Mouse (Mus musculus): Measurements from ENCODE around the gene Ncs1. TPM values are rescaled to one million over a fixed set of nuclear protein-coding genes. Genes with fewer than 3 reads are reported as not detected.

Gene Ncs1
- polyA plus RNA-seq, 1 experiment from 2014 or later: 151 TPM

DNA sequence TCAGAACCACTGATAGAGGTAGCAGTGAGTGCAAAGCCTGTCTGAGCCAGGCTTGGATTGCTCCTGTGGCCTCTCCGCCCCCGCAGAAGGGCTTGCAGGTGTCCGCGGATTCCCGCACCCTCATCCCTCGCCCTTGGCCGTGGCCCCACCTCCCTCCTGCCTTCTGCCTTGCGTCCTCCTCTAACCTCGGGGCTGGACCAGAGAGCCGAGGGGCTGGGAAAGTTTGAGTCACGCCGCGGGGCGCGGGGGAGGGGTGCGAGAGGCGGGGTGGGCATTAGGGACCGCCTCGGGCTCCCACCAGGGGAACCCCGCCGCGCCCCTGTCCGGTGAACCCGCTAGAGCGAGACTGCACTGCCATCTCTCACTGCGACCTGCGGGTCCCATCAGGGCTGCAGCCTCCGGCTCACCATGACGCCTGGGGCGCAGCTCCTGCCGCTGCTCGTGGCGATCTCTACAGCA, 68.4 kb downstream of the Ncs1 start, which contains the start of gene Hmcn2:
Hmcn2 (plus strand) TSS at position 409 of the 459 bp plus-strand sequence.
- Histone ChIP-seq H3K27me3 (replicated peaks; ENCODE audit: control insufficient read depth, insufficient read depth, low read length) (peaks cover 42% of the 10 kb centered on the region), H3K27ac (ENCODE audit: low read depth, low read length) (no peak within 1 kb of the TSS), H3K4me2 (ENCODE audit: low read length) (peak within 1 kb of the TSS; percentile 52), H3K9me3 (ENCODE audit: control insufficient read depth, low read length) (no peaks in the 10 kb centered on the region), H3K4me3 (ENCODE audit: low read length) (peak within 1 kb of the TSS; percentile 31), H3K4me1 (ENCODE audit: control insufficient read depth, insufficient read depth, low read depth, low read length) (peaks cover 6% of the 10 kb centered on the region), H3K9ac (ENCODE audit: low read depth, low read length) (peak within 1 kb of the TSS; percentile 29; the same call in 1 of the 2 replicates), H3K36me3 (ENCODE audit: control insufficient read depth, insufficient read depth, low read length) (no peaks in the 10 kb centered on the region)
- WGBS: 3% methylated on average over 28 of the region's 33 CpGs
- no peak for ATAC-seq

DNA sequence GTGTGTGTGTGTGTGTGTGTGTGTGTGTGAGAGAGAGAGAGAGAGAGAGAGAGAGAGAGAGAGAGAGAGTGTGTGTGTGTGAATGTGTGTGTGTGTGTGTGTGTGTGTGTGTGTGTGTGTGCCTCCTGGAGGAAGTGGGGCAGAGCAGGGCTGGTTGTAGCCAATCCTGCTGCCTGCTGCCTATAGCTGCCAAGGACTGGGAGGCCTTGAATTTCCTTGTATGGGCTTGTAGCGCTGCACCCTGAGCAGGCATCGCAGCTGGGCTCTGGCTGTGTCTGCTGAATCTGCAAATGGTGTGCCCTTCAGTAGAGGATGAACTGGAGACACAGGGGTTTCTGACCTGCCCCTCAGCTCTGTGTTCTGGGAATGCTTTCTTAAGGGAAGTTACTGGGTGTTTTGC, 72.5 kb downstream of the Ncs1 start:
- Histone ChIP-seq H3K36me3 (ENCODE audit: control insufficient read depth, insufficient read depth, low read length) (no peaks in the 10 kb centered on the region), H3K4me2 (ENCODE audit: low read length) (no peak overlapping the region), H3K9me3 (ENCODE audit: control insufficient read depth, low read length) (no peaks in the 10 kb centered on the region), H3K9ac (ENCODE audit: low read depth, low read length) (no peak overlapping the region), H3K27me3 (replicated peaks; ENCODE audit: control insufficient read depth, insufficient read depth, low read length) (peaks cover 38% of the 10 kb centered on the region), H3K4me3 (ENCODE audit: low read length) (no peak overlapping the region), H3K27ac (ENCODE audit: low read depth, low read length) (no peak overlapping the region), H3K4me1 (ENCODE audit: control insufficient read depth, insufficient read depth, low read depth, low read length) (peaks cover 6% of the 10 kb centered on the region)
- 17% methylated on average over 2 of the region's 2 CpGs for WGBS
- no peak for ATAC-seq

DNA sequence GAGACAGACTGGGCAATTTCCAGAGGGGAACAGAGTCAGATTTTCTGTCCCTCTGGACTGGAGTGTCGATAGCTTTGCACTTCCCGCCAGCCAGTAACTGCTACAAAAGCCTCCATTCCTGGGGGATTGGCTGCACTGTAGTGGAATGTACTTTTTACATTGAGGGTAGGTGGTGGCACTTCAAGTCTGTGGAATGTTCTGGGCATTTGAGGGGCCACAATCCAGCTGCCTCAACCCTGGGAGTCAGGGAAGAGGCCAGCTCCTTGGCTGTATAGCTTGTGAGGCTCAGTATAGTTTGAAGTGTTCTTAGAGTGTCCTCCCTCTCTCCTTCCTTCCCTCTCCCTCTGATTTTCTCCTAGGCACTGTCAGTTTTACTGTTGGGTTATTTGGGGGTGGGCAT, 73.6 kb downstream of the Ncs1 start:
- Histone ChIP-seq H3K4me1 (ENCODE audit: control insufficient read depth, insufficient read depth, low read depth, low read length) (peaks cover 2% of the 10 kb centered on the region), H3K9me3 (ENCODE audit: control insufficient read depth, low read length) (no peaks in the 10 kb centered on the region), H3K36me3 (ENCODE audit: control insufficient read depth, insufficient read depth, low read length) (no peaks in the 10 kb centered on the region), H3K4me3 (ENCODE audit: low read length) (no peak overlapping the region), H3K27ac (ENCODE audit: low read depth, low read length) (no peak overlapping the region), H3K9ac (ENCODE audit: low read depth, low read length) (no peak overlapping the region), H3K4me2 (ENCODE audit: low read length) (no peak overlapping the region), H3K27me3 (replicated peaks; ENCODE audit: control insufficient read depth, insufficient read depth, low read length) (peaks cover 28% of the 10 kb centered on the region)
- 72% methylated on average over 2 of the region's 2 CpGs for WGBS
- ATAC-seq: no peak

DNA sequence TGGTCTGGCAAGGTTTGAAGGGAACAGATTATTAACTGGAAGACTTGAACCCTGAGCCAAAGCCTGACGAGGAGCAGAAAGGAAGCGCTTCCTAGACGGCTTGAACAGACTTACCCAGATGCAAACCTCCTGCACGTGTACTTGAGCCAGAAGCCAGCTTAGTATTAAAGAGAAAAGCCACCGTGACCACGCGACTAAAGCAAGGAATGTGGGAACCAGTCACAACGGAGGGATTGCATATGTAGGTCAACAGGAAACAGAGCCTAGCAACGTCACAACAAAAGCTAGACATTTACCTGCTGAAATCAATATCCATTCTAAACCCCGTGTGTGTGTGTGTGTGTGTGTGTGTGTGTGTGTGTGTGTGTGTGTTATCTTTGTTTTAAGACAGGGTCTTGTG, 81.6 kb downstream of the Ncs1 start:
- no peaks in the 10 kb centered on the region for H3K27me3 ChIP-seq (replicated peaks; ENCODE audit: control insufficient read depth, insufficient read depth, low read length)
- H3K9me3 ChIP-seq (ENCODE audit: control insufficient read depth, low read length): no peaks in the 10 kb centered on the region
- H3K4me3 ChIP-seq (ENCODE audit: low read length): no peak overlapping the region
- H3K27ac ChIP-seq (ENCODE audit: low read depth, low read length): no peak overlapping the region
- H3K9ac ChIP-seq (ENCODE audit: low read depth, low read length): no peak overlapping the region
- no peak overlapping the region for H3K4me2 ChIP-seq (ENCODE audit: low read length)
- no peaks in the 10 kb centered on the region for H3K4me1 ChIP-seq (ENCODE audit: control insufficient read depth, insufficient read depth, low read depth, low read length)
- 36% methylated on average over 10 of the region's 10 CpGs for WGBS
- H3K36me3 ChIP-seq (ENCODE audit: control insufficient read depth, insufficient read depth, low read length): no peaks in the 10 kb centered on the region
- ATAC-seq: no peak

DNA sequence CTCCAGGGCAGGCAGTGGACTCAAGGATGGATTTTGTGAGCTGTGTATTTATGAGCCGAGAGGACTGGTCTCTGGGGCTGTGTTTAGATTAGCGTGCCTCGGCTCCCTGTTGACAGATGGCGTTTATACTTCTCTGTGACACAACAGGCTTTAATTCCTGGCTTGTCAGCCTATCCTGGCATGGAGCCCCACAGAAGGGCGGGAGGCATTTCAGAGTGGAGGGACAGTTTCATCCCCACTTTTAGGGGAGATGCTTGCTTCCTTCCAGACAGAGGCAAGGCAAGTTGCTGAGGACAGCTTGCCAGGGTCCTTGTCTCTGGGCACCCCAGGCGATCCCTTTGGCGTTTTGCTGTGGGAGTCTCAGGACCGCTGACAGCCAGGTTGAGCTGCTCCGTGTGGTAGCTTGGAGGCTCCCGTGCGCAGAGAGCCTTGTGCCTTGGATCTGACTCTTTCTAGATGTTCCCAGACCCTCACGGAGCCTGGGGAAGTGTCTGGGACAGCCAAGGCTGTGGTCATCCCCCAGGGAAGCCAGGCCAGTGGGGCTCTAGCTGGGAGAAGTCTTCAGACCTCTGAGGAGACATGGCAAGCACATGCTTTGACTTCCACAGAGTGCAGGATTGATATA, 92.2 kb downstream of the Ncs1 start:
- no peaks in the 10 kb centered on the region; the same call in 1 of the 2 replicates for H3K27me3 ChIP-seq (replicated peaks; ENCODE audit: control insufficient read depth, insufficient read depth, low read length)
- no peak; the same call in 1 of the 2 replicates for ATAC-seq
- 53% methylated on average over 12 of the region's 12 CpGs for WGBS
- no peak overlapping the region for H3K9ac ChIP-seq (ENCODE audit: low read depth, low read length)
- H3K4me1 ChIP-seq (ENCODE audit: control insufficient read depth, insufficient read depth, low read depth, low read length): peaks cover 3% of the 10 kb centered on the region; the same call in 1 of the 2 replicates
- no peaks in the 10 kb centered on the region for H3K9me3 ChIP-seq (ENCODE audit: control insufficient read depth, low read length)
- no peak overlapping the region for H3K27ac ChIP-seq (ENCODE audit: low read depth, low read length)
- H3K4me2 ChIP-seq (ENCODE audit: low read length): no peak overlapping the region
- H3K4me3 ChIP-seq (ENCODE audit: low read length): no peak overlapping the region
- no peaks in the 10 kb centered on the region for H3K36me3 ChIP-seq (ENCODE audit: control insufficient read depth, insufficient read depth, low read length)

DNA sequence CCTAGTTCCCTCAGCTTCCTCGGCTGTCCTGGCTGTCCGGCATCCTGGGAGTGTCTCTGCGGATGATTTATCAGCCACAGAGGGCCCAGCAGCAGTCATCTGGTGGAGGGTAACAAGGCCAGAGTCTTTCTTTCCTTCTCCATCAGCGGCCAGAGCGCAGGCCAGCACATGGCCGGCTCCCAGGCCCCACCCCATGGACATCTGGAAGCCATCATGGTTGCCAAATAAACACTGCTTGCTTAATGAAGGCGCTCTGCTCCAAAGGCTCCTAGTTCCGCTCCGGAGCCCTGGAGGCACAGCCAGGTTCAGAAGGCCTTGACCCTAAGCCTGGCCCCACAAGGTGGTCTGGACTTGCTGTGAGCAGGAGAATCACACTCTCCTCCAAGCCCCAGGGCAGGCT, 94.2 kb downstream of the Ncs1 start:
- no peak overlapping the region for H3K9ac ChIP-seq (ENCODE audit: low read depth, low read length)
- H3K4me2 ChIP-seq (ENCODE audit: low read length): no peak overlapping the region
- 58% methylated on average over 9 of the region's 9 CpGs for WGBS
- peaks cover 3% of the 10 kb centered on the region; the same call in 1 of the 2 replicates for H3K4me1 ChIP-seq (ENCODE audit: control insufficient read depth, insufficient read depth, low read depth, low read length)
- ATAC-seq: no peak
- H3K4me3 ChIP-seq (ENCODE audit: low read length): no peak overlapping the region
- H3K36me3 ChIP-seq (ENCODE audit: control insufficient read depth, insufficient read depth, low read length): no peaks in the 10 kb centered on the region
- no peak overlapping the region for H3K27ac ChIP-seq (ENCODE audit: low read depth, low read length)
- no peaks in the 10 kb centered on the region; the same call in 1 of the 2 replicates for H3K27me3 ChIP-seq (replicated peaks; ENCODE audit: control insufficient read depth, insufficient read depth, low read length)
- no peaks in the 10 kb centered on the region for H3K9me3 ChIP-seq (ENCODE audit: control insufficient read depth, low read length)

DNA sequence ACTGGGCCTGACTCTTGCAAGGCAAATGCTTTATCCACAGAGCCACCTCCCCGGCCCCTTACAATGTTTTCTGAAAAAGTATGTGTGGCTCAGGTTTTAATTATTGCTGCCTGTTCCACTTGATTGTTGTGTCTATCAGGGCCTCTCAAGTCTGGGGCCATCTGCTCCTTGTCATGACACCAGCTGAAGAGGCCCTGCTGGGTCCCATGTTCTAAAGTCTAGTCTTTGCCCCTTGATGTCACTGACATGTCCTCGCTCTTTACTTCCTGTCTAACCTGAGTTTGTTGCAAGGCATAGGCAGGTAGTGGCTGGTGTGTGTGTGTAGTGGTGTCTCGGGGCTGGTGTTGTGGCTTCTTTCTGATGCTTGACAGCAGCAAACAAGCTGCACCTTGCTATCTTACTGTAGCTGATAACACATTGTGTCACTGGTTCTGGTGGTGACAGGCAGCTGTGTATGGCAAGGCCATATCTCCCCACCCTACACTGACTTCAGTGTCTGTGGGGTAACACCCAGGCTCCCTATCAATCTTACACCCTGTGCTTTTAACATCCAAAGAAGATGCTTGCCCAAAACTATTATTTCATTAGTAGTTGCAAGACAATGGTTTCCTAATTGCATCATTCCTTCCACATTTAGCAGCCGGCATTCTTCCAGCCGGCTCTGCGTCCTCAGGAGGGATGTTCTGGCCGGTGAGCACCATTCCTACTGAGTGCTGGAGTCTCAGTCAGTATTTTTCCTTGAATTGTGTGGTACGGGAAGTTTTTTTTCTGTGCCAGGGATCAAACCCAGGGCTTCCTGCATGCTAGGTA, 96.3 kb downstream of the Ncs1 start:
- Histone ChIP-seq H3K4me1 (ENCODE audit: control insufficient read depth, insufficient read depth, low read depth, low read length) (peaks cover 3% of the 10 kb centered on the region; the same call in 1 of the 2 replicates), H3K27me3 (replicated peaks; ENCODE audit: control insufficient read depth, insufficient read depth, low read length) (no peaks in the 10 kb centered on the region), H3K4me3 (ENCODE audit: low read length) (no peak overlapping the region), H3K9me3 (ENCODE audit: control insufficient read depth, low read length) (no peaks in the 10 kb centered on the region), H3K36me3 (ENCODE audit: control insufficient read depth, insufficient read depth, low read length) (no peaks in the 10 kb centered on the region), H3K27ac (ENCODE audit: low read depth, low read length) (no peak overlapping the region), H3K4me2 (ENCODE audit: low read length) (no peak overlapping the region), H3K9ac (ENCODE audit: low read depth, low read length) (no peak overlapping the region)
- ATAC-seq: no peak
- WGBS: 68% methylated on average over 8 of the region's 8 CpGs
